ENCODE assay signal across 8 mouse cellular contexts in genomic region chr5:121848743-121849142, GRCm38 (mm10). TPM values are rescaled to one million over a fixed set of nuclear protein-coding genes. Genes with fewer than 3 reads are reported as not detected.
DNase-seq lines count a peak whose midpoint lies in the region; ATAC-seq and TF ChIP-seq lines count a peak whose summit lies in the region.

TSS of gene Pheta1 (plus strand) at chr5:121848984.

- TF ChIP-seq CTCF in G1E (IDR thresholded peaks at IDR 0.05; ENCODE audit: low read depth, low read length), result no peak
- no peak for TF ChIP-seq CTCF in testis, adult 2 months (IDR thresholded peaks at IDR 0.05; ENCODE audit: control insufficient read depth, insufficient read depth, insufficient replicate concordance, low read depth, low read length)

- peak within 1 kb of the TSS; percentile 82 for H3K4me3 ChIP-seq in G1E (ENCODE audit: low read depth, low read length)
- peak within 1 kb of the TSS; percentile 93 for H3K4me3 ChIP-seq in forebrain, embryonic 16.5 days (replicated peaks; ENCODE audit: low read length)
- peak within 1 kb of the TSS; percentile 88 for H3K4me3 ChIP-seq in neural tube, embryonic 14.5 days (ENCODE audit: low read depth, low read length)
- peak within 1 kb of the TSS; percentile 99 for H3K4me3 ChIP-seq in testis, adult 2 months (ENCODE audit: control insufficient read depth, low read depth, low read length)

- ATAC-seq in G1E (ENCODE audit: extremely low read depth, insufficient number of reproducible peaks, low FRiP score, poor library complexity, severe bottlenecking), result peak; percentile 80
- peak; percentile 94 for ATAC-seq in forebrain, embryonic 16.5 days
- ATAC-seq in neural tube, embryonic 14.5 days (ENCODE audit: low read depth), result peak; percentile 88

- H3K9ac ChIP-seq in forebrain, embryonic 16.5 days (replicated peaks; ENCODE audit: low read depth, low read length), result peak within 1 kb of the TSS; percentile 87
- peak within 1 kb of the TSS; percentile 79 for H3K9ac ChIP-seq in neural tube, embryonic 14.5 days (replicated peaks; ENCODE audit: low read depth, low read length)

- DNase-seq in G1E (ENCODE audit: low spot score), result peak; percentile 94
- DNase-seq in cerebellum, adult 18-20 months, result peak; percentile 93 to 95
- peak; percentile 86 for DNase-seq in heart, postnatal 25 days (ENCODE audit: low spot score)
- DNase-seq in layer of hippocampus, adult 18-20 months (ENCODE audit: low spot score in 2 of 2), result peak; percentile 87 to 93
- DNase-seq in lung, adult 18-20 months, result peak; percentile 93 to 95

- peak; percentile 82 for TF ChIP-seq POLR2A in testis, adult 2 months (IDR thresholded peaks at IDR 0.05; ENCODE audit: control insufficient read depth, low read depth, low read length)

- H3K9me3 ChIP-seq in G1E (replicated peaks), result no peaks in the 10 kb centered on the region
- H3K9me3 ChIP-seq in forebrain, embryonic 16.5 days (ENCODE audit: control insufficient read depth, low read length), result no peaks in the 10 kb centered on the region
- no peaks in the 10 kb centered on the region for H3K9me3 ChIP-seq in neural tube, embryonic 14.5 days (ENCODE audit: control insufficient read depth, low read length)

- H3K4me2 ChIP-seq in forebrain, embryonic 16.5 days (ENCODE audit: low read length), result peak within 1 kb of the TSS; percentile 60
- H3K4me2 ChIP-seq in neural tube, embryonic 14.5 days (ENCODE audit: low read depth, low read length), result peak within 1 kb of the TSS; percentile 48

- peaks cover 7% of the 10 kb centered on the region; the same call in 1 of the 2 replicates for H3K27me3 ChIP-seq in G1E (ENCODE audit: insufficient read depth, low read length)
- 0 out of 2 replicates have a peak, but pooled peaks cover 3% of the 10 kb centered on the region for H3K27me3 ChIP-seq in forebrain, embryonic 16.5 days (replicated peaks; ENCODE audit: control insufficient read depth, insufficient read depth, low read length)
- peaks cover 5% of the 10 kb centered on the region for H3K27me3 ChIP-seq in neural tube, embryonic 14.5 days (ENCODE audit: control insufficient read depth, insufficient read depth, low read length)
- no peaks in the 10 kb centered on the region for H3K27me3 ChIP-seq in testis, adult 2 months (ENCODE audit: control insufficient read depth, insufficient read depth, low read length)

- WGBS in forebrain, embryonic 16.5 days, result under 1% methylated on average over 41 of the region's 42 CpGs
- under 1% methylated on average over 37 of the region's 42 CpGs for WGBS in neural tube, embryonic 14.5 days

- intact Hi-C loops in heart, postnatal 25 days (cut with DNase I), result loop anchor here (10.0 kb wide), 1 partner anchor 54 kb away; no protein-coding TSS in a partner anchor

- peaks cover 47% of the 10 kb centered on the region for H3K4me1 ChIP-seq in G1E (ENCODE audit: insufficient read depth, low read depth, low read length)
- peaks cover 28% of the 10 kb centered on the region for H3K4me1 ChIP-seq in forebrain, embryonic 16.5 days (replicated peaks; ENCODE audit: control insufficient read depth, insufficient read depth, low read length)
- peaks cover 28% of the 10 kb centered on the region for H3K4me1 ChIP-seq in neural tube, embryonic 14.5 days (ENCODE audit: control insufficient read depth, insufficient read depth, low read length)
- H3K4me1 ChIP-seq in testis, adult 2 months (ENCODE audit: control insufficient read depth, insufficient read depth, low read length), result peaks cover 28% of the 10 kb centered on the region

- H3K36me3 ChIP-seq in G1E (replicated peaks), result peaks cover 35% of the 10 kb centered on the region
- peaks cover 15% of the 10 kb centered on the region for H3K36me3 ChIP-seq in forebrain, embryonic 16.5 days (ENCODE audit: control insufficient read depth, insufficient read depth)
- peaks cover 22% of the 10 kb centered on the region for H3K36me3 ChIP-seq in neural tube, embryonic 14.5 days (ENCODE audit: control insufficient read depth, insufficient read depth, low read length)
- H3K36me3 ChIP-seq in testis, adult 2 months (ENCODE audit: control insufficient read depth, insufficient read depth, low read length), result no peaks in the 10 kb centered on the region

- peak within 1 kb of the TSS; percentile 60 for H3K27ac ChIP-seq in forebrain, embryonic 16.5 days (ENCODE audit: low read length)
- no peak within 1 kb of the TSS; the same call in 1 of the 2 replicates for H3K27ac ChIP-seq in neural tube, embryonic 14.5 days (ENCODE audit: low read depth, low read length)
- H3K27ac ChIP-seq in testis, adult 2 months (ENCODE audit: control insufficient read depth, insufficient read depth, low read depth, low read length), result peak within 1 kb of the TSS; percentile 74

RNA-seq across cellular contexts. Expression of gene Pheta1, which starts in this region (rescaled TPM):
- total RNA-seq in G1E (2014; fragmentation: Nextera tagmentation) (0.92 and 2.6 TPM in 2 replicates), G1E (2017) (2.5 and 2.6 TPM in 2 replicates)
- polyA plus RNA-seq in G1E (2012), result 13.3 and 17.6 TPM in 2 replicates
- polyA plus RNA-seq in forebrain, embryonic 16.5 days (2015; fragmentation: Nextera tagmentation; extraction: Ambion mirVana), result 55.7 TPM in 2 replicates
- 10 to 100 TPM; 12.2 to 13.2 TPM for total RNA-seq in heart, postnatal 25 days (2021)
- total RNA-seq in layer of hippocampus, adult 18-20 months (2021), result 10 to 100 TPM in 1 of 2 experiments, 1 to 10 TPM in 1; 7.5 to 11.7 TPM
- 22.6 and 27.4 TPM in 2 replicates for polyA plus RNA-seq in neural tube, embryonic 14.5 days (2014; fragmentation: Nextera tagmentation; extraction: Ambion mirVana)
- polyA plus RNA-seq in testis, adult 2 months (2012; rRNA removed), result 9.9 and 11.6 TPM in 2 replicates
